Mouse (Mus musculus): ENCODE measurements at regions not wholly inside any gene's neighbourhood (a gene's known extent, or its start where the extent isn't known, plus 50 kb on each side); places are given as distances from the start of the nearest gene placed in this dataset.

- Histone ChIP-seq H3K4me3 (ENCODE audit: insufficient read depth, low read length) (no peak overlapping the region), H3K27ac (ENCODE audit: insufficient read depth, low read length) (no peak overlapping the region), H3K4me1 (ENCODE audit: control insufficient read depth, insufficient read depth, low read length) (no peaks in the 10 kb centered on the region)
- TF ChIP-seq CTCF (IDR thresholded peaks at IDR 0.05; ENCODE audit: extremely low read depth, insufficient read depth, low read length) = no peak
Measured at GRCm38 (mm10) chr17:47089769-47090168, 79.4 kb upstream of the Ubr2 start.

GRCm38 (mm10) chr17:47069206-47069605 is 58.9 kb upstream of the Ubr2 start:
- Histone ChIP-seq H3K27ac (ENCODE audit: insufficient read depth, low read length) (no peak overlapping the region), H3K4me1 (ENCODE audit: control insufficient read depth, insufficient read depth, low read length) (no peaks in the 10 kb centered on the region), H3K4me3 (ENCODE audit: insufficient read depth, low read length) (no peak overlapping the region)
- TF ChIP-seq CTCF (IDR thresholded peaks at IDR 0.05; ENCODE audit: extremely low read depth, insufficient read depth, low read length) (no peak), POLR2A (IDR thresholded peaks at IDR 0.05; ENCODE audit: extremely low read depth, insufficient read depth, low read length) (no peak)

- TF ChIP-seq POLR2A (IDR thresholded peaks at IDR 0.05; ENCODE audit: extremely low read depth, insufficient read depth, low read length) (no peak), CTCF (IDR thresholded peaks at IDR 0.05; ENCODE audit: extremely low read depth, insufficient read depth, low read length) (no peak)
- no peaks in the 10 kb centered on the region for H3K4me1 ChIP-seq (ENCODE audit: control insufficient read depth, insufficient read depth, low read length)
- H3K4me3 ChIP-seq (ENCODE audit: insufficient read depth, low read length) = no peak overlapping the region
- no peak overlapping the region for H3K27ac ChIP-seq (ENCODE audit: insufficient read depth, low read length)
Measured at GRCm38 (mm10) chr17:47065307-47065901, 55.0 kb upstream of the Ubr2 start.

GRCm38 (mm10) chr17:47064592-47065306 is 54.4 kb upstream of the Ubr2 start:
- no peak for TF ChIP-seq CTCF (IDR thresholded peaks at IDR 0.05; ENCODE audit: extremely low read depth, insufficient read depth, low read length)
- no peak for TF ChIP-seq POLR2A (IDR thresholded peaks at IDR 0.05; ENCODE audit: extremely low read depth, insufficient read depth, low read length)
- Histone ChIP-seq H3K4me3 (ENCODE audit: insufficient read depth, low read length) (no peak overlapping the region), H3K27ac (ENCODE audit: insufficient read depth, low read length) (no peak overlapping the region), H3K4me1 (ENCODE audit: control insufficient read depth, insufficient read depth, low read length) (no peaks in the 10 kb centered on the region)

GRCm38 (mm10) chr17:47064006-47064405 is 53.6 kb upstream of the Ubr2 start:
- H3K4me3 ChIP-seq (ENCODE audit: insufficient read depth, low read length) = no peak overlapping the region
- H3K4me1 ChIP-seq (ENCODE audit: control insufficient read depth, insufficient read depth, low read length) = no peaks in the 10 kb centered on the region
- TF ChIP-seq POLR2A (IDR thresholded peaks at IDR 0.05; ENCODE audit: extremely low read depth, insufficient read depth, low read length) = no peak
- TF ChIP-seq CTCF (IDR thresholded peaks at IDR 0.05; ENCODE audit: extremely low read depth, insufficient read depth, low read length) = no peak
- no peak overlapping the region for H3K27ac ChIP-seq (ENCODE audit: insufficient read depth, low read length)

- H3K27ac ChIP-seq (ENCODE audit: insufficient read depth, low read length) = no peak overlapping the region
- H3K4me3 ChIP-seq (ENCODE audit: insufficient read depth, low read length) = no peak overlapping the region
- TF ChIP-seq CTCF (IDR thresholded peaks at IDR 0.05; ENCODE audit: extremely low read depth, insufficient read depth, low read length) (no peak), POLR2A (IDR thresholded peaks at IDR 0.05; ENCODE audit: extremely low read depth, insufficient read depth, low read length) (no peak)
- no peaks in the 10 kb centered on the region for H3K4me1 ChIP-seq (ENCODE audit: control insufficient read depth, insufficient read depth, low read length)
Measured at GRCm38 (mm10) chr17:47061031-47061620, 50.8 kb upstream of the Ubr2 start.

Measured in cortical plate, adult 2 months (tissue).